Mouse (Mus musculus) spleen, adult 2 months (tissue): ENCODE results near the gene Filip1l. TPM values are rescaled to one million over a fixed set of nuclear protein-coding genes. Genes with fewer than 3 reads are reported as not detected.

Experiments
- DNase-seq, 2 experiments: peaks; one replicate each; pipeline versions ENCODE4 v3.0.0 to v3.0.0-alpha.2; 2012 to 2021; ENCODE audit warnings: low spot score in 2 of 2, low read depth in 1 of 2
- H3K27ac ChIP-seq: fragments of 200-500 bp; 2 replicates; pipeline ENCODE4 v1.5.1; 2012; ENCODE audit warnings: low read length, inconsistent platforms; ENCODE audit not compliant: insufficient read depth
- H3K27me3 ChIP-seq: fragments of 200-500 bp; 2 replicates; pipeline ENCODE4 v1.6.1; 2012; ENCODE audit warnings: mild to moderate bottlenecking, moderate library complexity, low read length, inconsistent platforms; ENCODE audit not compliant: control insufficient read depth, insufficient read depth
- H3K36me3 ChIP-seq: fragments of 200-500 bp; 2 replicates; pipeline ENCODE4 v1.6.1; 2012; ENCODE audit warnings: mild to moderate bottlenecking, low read length, inconsistent platforms; ENCODE audit not compliant: control insufficient read depth, insufficient read depth
- H3K4me1 ChIP-seq: fragments of 200-500 bp; 2 replicates; pipeline ENCODE4 v1.6.1; 2011; ENCODE audit warnings: inconsistent platforms; ENCODE audit not compliant: control insufficient read depth, insufficient read depth, insufficient read length
- H3K4me3 ChIP-seq: fragments of 200-500 bp; 2 replicates; pipeline ENCODE4 v1.5.1; 2011; ENCODE audit warnings: mild to moderate bottlenecking, inconsistent platforms; ENCODE audit not compliant: insufficient read depth, insufficient read length; ENCODE audit errors: extremely low read depth
- CTCF ChIP-seq: fragments of 200-500 bp; IDR thresholded peaks from 2 replicates; pipeline ENCODE4 v1.5.1; 2011; ENCODE audit warnings: mild to moderate bottlenecking, inconsistent platforms; ENCODE audit not compliant: insufficient read depth, insufficient read length, insufficient replicate concordance; ENCODE audit errors: extremely low read depth
- POLR2A ChIP-seq: fragments of 200-500 bp; IDR thresholded peaks from 2 replicates; pipeline ENCODE4 v1.6.1; 2011; ENCODE audit warnings: low read depth, low read length, inconsistent platforms
- WGBS: fragments of 180-500 bp; shearing (Covaris S2); methylation state at CpG from one replicate; pipeline ENCODE4 v1.1.7; 2018; 5-methylcytosine and 5-hydroxymethylcytosine counted together
- polyA plus RNA-seq: library from polyadenylated mRNA; depleted of rRNA; stranded (reverse); fragments of >200 nt; gene quantifications from 2 replicates; pipeline ENCODE4 v1.2.3, GENCODE M21; 2012

The Filip1l gene
- polyA plus RNA-seq, 1 experiment = 15.3 TPM

DNA sequence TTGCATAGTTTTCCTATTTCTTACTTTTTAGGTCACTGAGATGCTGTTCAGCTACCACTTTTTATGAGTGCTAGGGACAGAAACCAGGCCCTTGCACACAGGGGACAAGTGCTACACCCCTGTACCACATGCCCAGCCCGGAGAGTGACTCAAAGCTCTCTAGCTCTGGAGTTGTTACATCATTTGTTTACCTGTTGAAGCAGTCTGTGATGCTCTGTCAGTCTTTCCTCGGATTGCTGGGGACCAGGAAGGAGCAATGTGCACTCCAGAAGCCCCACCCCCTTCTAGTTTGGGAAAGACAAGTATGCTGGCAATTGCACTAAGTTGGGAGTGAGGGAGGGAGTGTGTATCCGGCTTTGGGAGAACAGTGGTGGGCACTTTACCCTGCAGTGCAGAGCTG, 3.2 kb upstream of the Filip1l start:
- H3K36me3 ChIP-seq = no peaks in the 10 kb centered on the region
- no peak overlapping the region for H3K27ac ChIP-seq
- DNase-seq = no peak
- no peak overlapping the region for H3K4me3 ChIP-seq
- 75% methylated on average over 3 of the region's 3 CpGs for WGBS
- no peaks in the 10 kb centered on the region for H3K4me1 ChIP-seq
- no peaks in the 10 kb centered on the region for H3K27me3 ChIP-seq
- no peak for TF ChIP-seq CTCF
- no peak for TF ChIP-seq POLR2A

GRCm38 (mm10) chr16:57353166-57353721, 351 bp downstream of the Filip1l start:
- no peak for DNase-seq
- WGBS = 93% methylated on average over 11 of the region's 11 CpGs

DNA sequence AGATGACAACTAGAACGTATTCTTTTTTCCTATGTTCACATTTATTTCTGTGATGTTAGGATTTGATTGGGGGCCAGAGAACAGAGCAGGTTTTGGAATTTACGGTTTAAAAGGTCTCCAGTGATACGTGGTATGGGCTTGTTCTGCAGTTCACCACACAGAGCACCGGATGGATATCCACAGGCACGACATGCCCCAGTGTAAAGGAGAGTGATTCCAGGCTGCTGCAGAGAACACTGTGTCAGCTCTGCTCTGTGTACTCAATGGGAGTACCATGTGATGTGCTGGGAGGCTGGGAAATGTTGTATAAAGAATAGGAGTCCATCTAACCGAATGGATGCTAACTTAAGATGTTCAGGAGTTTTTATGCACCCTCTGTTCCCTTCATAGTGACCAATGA, 1.0 kb downstream of the Filip1l start:
- TF ChIP-seq POLR2A = no peak
- TF ChIP-seq CTCF = no peak
- no peak for DNase-seq
- H3K36me3 ChIP-seq = no peaks in the 10 kb centered on the region
- no peaks in the 10 kb centered on the region for H3K4me1 ChIP-seq
- no peaks in the 10 kb centered on the region for H3K27me3 ChIP-seq
- no peak overlapping the region for H3K4me3 ChIP-seq
- no peak overlapping the region for H3K27ac ChIP-seq
- 87% methylated on average over 6 of the region's 6 CpGs for WGBS

More at GRCm38 (mm10) chr16:57353166-57353721, 351 bp downstream of the Filip1l start:
- TF ChIP-seq CTCF = no peak
- TF ChIP-seq POLR2A = no peak
- Histone ChIP-seq H3K36me3 (no peaks in the 10 kb centered on the region), H3K27ac (no peak overlapping the region), H3K4me1 (no peaks in the 10 kb centered on the region), H3K4me3 (no peak overlapping the region), H3K27me3 (no peaks in the 10 kb centered on the region)

DNA sequence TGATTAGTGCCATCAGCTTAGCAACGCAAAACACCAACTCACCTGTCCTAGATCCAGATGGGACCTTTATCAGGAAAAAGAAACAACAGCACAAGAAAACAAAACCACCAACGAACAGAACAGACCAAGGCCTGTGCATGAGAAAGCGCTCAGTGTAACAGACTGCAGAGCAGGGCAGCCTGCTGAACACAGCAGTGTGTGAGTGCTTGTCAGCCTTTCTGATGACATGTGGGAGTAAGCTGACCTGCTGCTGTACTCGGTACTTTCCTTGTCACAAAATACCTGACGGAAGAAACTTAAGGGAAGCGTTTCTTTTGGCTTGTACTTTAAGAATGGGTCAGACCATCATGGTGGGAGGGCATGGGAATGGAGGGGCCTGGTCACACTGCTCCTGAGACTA, 3.6 kb downstream of the Filip1l start:
- H3K27me3 ChIP-seq = no peaks in the 10 kb centered on the region
- H3K36me3 ChIP-seq = no peaks in the 10 kb centered on the region
- 92% methylated on average over 6 of the region's 6 CpGs for WGBS
- no peak overlapping the region for H3K4me3 ChIP-seq
- no peaks in the 10 kb centered on the region for H3K4me1 ChIP-seq
- TF ChIP-seq CTCF (no peak), POLR2A (no peak)
- DNase-seq = no peak
- no peak overlapping the region for H3K27ac ChIP-seq

- TF ChIP-seq CTCF (no peak), POLR2A (no peak)
- Histone ChIP-seq H3K36me3 (no peaks in the 10 kb centered on the region), H3K27me3 (no peaks in the 10 kb centered on the region), H3K4me3 (no peak overlapping the region), H3K4me1 (no peaks in the 10 kb centered on the region), H3K27ac (no peak overlapping the region)
- WGBS = 95% methylated on average over 6 of the region's 6 CpGs
- no peak for DNase-seq
Observed at GRCm38 (mm10) chr16:57357011-57357410, 4.1 kb downstream of the Filip1l start.

GRCm38 (mm10) chr16:57359251-57359650, 6.4 kb downstream of the Filip1l start:
- no peak for DNase-seq
- H3K4me1 ChIP-seq = no peaks in the 10 kb centered on the region; the same call in 1 of the 2 replicates
- no peaks in the 10 kb centered on the region for H3K27me3 ChIP-seq
- WGBS = 92% methylated on average over 10 of the region's 10 CpGs
- H3K4me3 ChIP-seq = no peak overlapping the region
- H3K27ac ChIP-seq = no peak overlapping the region
- H3K36me3 ChIP-seq = no peaks in the 10 kb centered on the region
- no peak for TF ChIP-seq CTCF
- no peak for TF ChIP-seq POLR2A

- Histone ChIP-seq H3K27ac (no peak overlapping the region), H3K4me1 (peaks cover 2% of the 10 kb centered on the region; the same call in 1 of the 2 replicates), H3K36me3 (no peaks in the 10 kb centered on the region), H3K27me3 (no peaks in the 10 kb centered on the region), H3K4me3 (no peak overlapping the region)
- DNase-seq = no peak
- TF ChIP-seq POLR2A (no peak), CTCF (no peak)
- WGBS = 97% methylated on average over 3 of the region's 3 CpGs
Observed at GRCm38 (mm10) chr16:57360785-57361184, 7.9 kb downstream of the Filip1l start.
